Mouse (Mus musculus) thymus, postnatal 14 days (tissue): ENCODE data around the gene Gpatch8.
"Not testable (repeated sequence)": the region's sequence is repeated elsewhere in the genome, so short reads cannot be mapped to it uniquely, and the experiment has no call there.

ENCODE experiments used
- DNase-seq: peaks from one replicate; pipeline ENCODE4 v3.0.0; 2021

The Gpatch8 gene

GRCm38 (mm10) chr11:102568756-102569377 lies 12.7 kb upstream of the Gpatch8 start:
- DNase-seq = no peak

GRCm38 (mm10) chr11:102568191-102568590 lies 12.0 kb upstream of the Gpatch8 start:
- peak; percentile 13 for DNase-seq

GRCm38 (mm10) chr11:102567723-102568122 lies 11.5 kb upstream of the Gpatch8 start:
- DNase-seq = no peak

DNA sequence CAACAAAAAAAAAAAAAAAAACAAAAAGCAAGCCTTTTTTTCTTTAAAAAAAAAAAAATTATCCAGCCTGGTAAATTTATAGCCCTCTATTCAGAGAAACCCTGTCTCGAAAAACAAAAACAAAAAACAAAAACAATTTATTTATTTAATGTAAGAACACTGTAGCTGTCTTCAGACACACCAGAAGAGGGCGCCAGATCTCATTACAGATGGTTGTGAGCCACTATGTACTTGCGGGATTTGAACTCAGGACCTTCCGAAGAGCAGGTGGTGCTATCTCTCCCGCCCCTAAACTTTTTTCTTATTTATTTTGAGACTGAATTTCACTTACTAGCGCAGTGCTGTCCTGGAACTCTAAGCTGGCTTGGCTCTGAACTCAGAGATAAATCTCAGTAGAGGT lies 11.0 kb upstream of the Gpatch8 start:
- DNase-seq = no peak

- DNase-seq = no peak
Observed at GRCm38 (mm10) chr11:102566290-102566689, 10.1 kb upstream of the Gpatch8 start.

DNA sequence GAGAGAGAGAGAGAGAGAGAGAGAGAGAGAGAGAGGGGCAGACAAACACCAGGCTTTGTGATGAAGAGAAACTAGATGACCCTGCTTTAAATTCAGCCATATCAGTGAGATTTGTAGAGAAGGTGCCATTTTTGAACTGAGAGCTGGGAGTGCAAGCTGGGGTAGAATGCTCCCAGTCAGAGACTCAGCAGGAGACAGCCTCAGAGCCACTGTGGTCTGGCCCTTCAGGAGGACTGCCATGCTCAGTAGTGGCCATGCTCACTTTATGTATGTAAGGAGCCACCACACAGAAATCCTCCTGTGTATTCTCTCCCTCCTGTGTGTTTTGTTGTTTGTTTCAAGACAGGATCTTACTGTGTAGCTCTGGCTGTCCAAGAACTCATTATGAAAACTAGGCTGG lies 9.5 kb upstream of the Gpatch8 start:
- DNase-seq = no peak

GRCm38 (mm10) chr11:102564952-102565671 lies 8.9 kb upstream of the Gpatch8 start:
- not testable (repeated sequence) for DNase-seq

DNA sequence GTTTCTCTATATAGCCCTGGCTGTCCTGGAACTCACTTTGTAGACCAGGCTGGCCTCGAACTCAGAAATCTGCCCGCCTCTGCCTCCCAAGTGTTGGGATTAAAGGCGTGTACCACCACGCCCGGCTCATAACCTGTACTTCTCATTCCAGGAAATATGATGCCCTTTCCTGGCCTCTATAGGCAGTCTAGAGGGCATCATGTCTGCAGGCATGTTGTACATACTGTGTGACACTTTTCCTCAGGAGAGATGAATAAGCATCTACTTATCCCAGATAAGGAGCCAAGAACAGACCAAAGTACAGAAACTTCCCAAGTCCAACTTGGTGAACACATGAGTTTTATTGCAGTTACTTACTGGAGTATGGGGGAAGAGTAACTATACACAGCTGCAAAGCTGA lies 2.5 kb upstream of the Gpatch8 start:
- no peak for DNase-seq

DNA sequence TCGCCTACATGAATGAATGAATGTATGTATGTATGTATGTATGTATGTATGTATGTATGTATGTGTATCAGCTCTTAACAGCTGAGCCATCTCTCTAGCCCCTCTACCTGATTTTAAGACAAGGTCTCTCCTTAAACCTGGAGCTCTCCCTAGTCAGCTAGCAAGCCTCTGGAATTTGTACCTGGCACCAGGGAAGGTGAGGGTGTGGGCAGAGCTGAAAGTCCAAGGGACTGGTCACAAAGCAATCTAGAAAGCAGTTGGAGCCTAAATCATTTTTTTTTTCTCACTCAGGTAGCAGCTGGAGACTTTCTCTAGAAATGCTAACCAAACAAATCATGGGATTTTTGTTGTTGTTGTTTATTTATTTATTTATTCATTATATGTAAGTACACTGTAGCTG lies 1.2 kb upstream of the Gpatch8 start:
- no peak for DNase-seq

- DNase-seq = peak; percentile 16
Observed at GRCm38 (mm10) chr11:102556716-102557074, 503 bp upstream of the Gpatch8 start.

DNA sequence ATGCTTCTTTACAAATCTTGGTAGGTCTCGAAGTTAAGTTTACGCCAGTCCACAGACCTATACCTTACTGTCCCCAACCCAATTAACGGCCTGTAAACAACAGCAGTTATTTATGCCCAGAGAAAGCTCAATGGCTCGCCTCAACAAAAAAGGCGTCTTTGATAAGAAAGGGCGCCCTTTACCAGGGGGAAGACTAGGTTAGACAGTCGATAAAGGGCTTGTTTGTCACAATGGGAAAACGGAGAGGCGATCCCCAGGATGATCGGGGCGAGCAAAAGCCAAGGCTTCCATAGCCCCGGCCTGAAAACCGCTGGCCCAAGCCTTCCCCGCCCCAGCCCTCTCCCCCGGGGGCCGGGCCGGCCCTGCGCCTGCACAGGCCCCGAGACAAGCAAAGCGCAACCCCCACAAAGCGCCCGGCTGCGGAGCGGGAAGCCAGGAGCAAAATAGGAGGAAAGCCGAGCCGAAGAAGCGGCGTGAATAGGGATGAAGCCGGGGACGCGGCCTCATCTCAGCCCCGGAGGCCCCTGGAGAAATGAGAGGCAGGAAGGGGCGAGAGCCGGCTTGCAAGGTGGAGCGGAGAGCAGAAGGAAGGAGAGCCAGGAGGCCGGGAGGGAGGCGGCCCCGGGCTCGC lies 677 bp downstream of the Gpatch8 start:
- no peak for DNase-seq

DNA sequence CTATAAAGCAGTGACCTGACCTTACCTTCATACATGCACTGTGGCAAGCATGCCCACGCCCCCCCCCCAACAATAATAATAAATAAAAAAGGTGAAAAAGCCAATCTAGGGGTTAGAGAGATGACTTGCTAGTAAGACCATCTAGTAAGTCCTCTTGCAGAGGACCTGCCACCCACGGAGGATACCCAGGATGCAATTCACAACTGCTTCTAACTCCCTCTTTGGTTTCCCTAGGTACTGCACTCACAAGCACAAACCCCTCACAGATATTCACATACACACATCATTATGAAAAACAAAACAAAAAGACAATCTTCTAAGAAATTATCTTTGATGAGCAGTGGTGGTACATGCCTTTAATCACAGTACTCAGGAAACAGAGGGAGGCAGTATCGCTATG lies 4.1 kb downstream of the Gpatch8 start:
- DNase-seq = no peak

- no peak for DNase-seq
Observed at GRCm38 (mm10) chr11:102551176-102551575, 5.0 kb downstream of the Gpatch8 start.

- no peak for DNase-seq
Observed at GRCm38 (mm10) chr11:102541471-102541870, 14.7 kb downstream of the Gpatch8 start.

DNA sequence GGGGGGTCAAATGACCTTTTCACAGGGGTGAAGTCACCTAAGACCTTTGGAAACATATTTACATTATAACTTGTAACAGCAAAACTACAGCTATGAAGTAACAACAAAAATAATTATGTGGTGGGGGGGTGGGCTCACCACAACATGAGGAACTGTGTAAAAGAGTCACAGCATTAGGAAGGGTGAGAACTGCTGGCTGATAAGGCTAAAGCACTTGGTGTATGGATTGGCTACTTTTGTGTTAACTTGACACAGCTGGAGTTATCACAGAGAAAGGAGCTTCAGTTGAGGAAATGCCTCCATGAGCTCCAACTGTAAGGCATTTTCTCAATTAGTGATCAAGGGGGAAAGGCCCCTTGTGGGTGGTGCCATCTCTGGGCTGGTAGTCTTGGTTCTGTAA lies 15.9 kb downstream of the Gpatch8 start:
- DNase-seq = not testable (repeated sequence)

- no peak for DNase-seq
Observed at GRCm38 (mm10) chr11:102539690-102540089, 16.5 kb downstream of the Gpatch8 start.

GRCm38 (mm10) chr11:102536210-102536609 lies 20.0 kb downstream of the Gpatch8 start:
- no peak for DNase-seq

DNA sequence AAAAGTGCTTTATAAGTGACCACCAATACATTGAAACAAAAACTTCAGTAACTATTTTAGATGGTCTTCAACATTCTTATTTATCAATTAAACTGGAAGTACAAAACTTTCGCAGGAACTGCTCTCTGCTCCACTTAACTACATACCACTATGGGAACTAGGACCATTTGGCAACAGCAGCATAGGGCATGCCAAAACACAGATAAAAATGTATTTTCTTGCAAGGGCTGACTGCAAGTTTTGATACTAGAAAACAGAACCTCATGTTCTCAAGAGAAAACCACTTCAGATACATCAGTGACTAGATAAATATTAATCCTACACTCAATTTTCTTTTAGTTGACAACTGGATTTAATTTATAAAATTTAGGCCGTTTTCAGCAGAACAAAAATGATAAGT lies 22.1 kb downstream of the Gpatch8 start:
- DNase-seq = no peak

- no peak for DNase-seq
Observed at GRCm38 (mm10) chr11:102531425-102531824, 24.8 kb downstream of the Gpatch8 start.

GRCm38 (mm10) chr11:102514793-102515424 lies 41.3 kb downstream of the Gpatch8 start:
- DNase-seq = no peak

DNA sequence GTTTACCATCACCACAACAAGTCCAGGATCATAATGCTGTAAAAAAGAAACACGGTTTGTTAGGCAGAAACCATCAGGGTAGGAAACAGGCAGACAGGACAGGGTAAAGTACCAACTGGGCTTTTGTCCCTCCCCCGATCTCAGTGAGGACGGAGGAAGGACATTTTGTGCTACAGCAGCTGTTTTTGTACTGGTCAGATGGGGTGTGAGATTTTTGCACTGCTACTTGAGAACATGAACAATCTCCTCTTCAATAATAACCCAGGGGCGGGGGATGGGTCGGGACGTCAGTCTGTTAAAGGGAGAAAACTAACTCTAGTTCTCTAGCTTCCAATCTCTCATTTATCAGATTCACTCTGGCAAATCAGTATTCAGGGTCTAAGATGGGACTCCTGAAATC lies 46.0 kb downstream of the Gpatch8 start:
- no peak for DNase-seq

DNA sequence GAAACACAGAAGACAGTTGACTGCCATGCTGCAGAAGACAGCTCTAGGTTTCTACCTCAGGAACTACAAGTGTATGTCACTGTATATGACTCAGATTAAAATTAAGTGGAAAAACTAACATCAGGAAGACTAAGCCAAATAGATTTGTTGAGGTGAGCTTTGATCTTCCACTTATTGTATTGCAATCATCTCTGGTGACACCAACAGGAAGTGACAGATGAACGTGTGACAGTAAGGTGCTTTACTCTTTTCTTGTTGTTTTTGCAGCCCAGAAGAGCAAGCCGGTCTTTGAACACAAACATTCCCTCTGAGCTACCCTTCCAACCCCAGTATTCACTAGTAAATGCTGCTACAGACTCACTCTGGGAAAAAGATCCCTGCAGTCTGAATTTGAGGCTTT lies 59.5 kb downstream of the Gpatch8 start:
- DNase-seq = no peak

- no peak for DNase-seq
Observed at GRCm38 (mm10) chr11:102496206-102496605, 60.0 kb downstream of the Gpatch8 start.

DNA sequence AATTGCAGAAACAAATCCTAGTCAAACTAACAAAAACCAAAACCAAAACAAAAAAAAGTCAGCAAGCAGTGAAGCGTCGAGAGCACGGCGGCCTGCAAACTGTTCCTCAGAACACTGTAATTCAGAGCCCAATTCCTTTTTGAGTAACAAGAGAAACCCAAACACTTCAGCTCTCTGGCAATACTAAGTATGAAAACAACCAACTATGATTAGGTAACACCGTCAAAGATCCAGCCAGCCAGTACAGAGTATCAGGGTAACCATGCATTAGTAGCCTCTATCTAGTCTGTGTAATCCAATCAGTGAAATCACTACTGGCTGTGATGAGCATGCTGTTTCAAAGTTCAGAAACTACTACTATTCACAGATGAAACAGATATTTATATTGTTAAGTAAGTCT lies 60.5 kb downstream of the Gpatch8 start:
- no peak for DNase-seq
